Mouse (Mus musculus): ENCODE data around the gene Sim1. TPM values are rescaled to one million over a fixed set of nuclear protein-coding genes. Genes with fewer than 3 reads are reported as not detected.
A peak's percentile ranks its signal among the peaks of the same experiment; 100 is the strongest.

Gene Sim1
- polyA plus RNA-seq (2015; fragmentation: Nextera tagmentation; extraction: Ambion mirVana), result not detected in 2 replicates

DNA sequence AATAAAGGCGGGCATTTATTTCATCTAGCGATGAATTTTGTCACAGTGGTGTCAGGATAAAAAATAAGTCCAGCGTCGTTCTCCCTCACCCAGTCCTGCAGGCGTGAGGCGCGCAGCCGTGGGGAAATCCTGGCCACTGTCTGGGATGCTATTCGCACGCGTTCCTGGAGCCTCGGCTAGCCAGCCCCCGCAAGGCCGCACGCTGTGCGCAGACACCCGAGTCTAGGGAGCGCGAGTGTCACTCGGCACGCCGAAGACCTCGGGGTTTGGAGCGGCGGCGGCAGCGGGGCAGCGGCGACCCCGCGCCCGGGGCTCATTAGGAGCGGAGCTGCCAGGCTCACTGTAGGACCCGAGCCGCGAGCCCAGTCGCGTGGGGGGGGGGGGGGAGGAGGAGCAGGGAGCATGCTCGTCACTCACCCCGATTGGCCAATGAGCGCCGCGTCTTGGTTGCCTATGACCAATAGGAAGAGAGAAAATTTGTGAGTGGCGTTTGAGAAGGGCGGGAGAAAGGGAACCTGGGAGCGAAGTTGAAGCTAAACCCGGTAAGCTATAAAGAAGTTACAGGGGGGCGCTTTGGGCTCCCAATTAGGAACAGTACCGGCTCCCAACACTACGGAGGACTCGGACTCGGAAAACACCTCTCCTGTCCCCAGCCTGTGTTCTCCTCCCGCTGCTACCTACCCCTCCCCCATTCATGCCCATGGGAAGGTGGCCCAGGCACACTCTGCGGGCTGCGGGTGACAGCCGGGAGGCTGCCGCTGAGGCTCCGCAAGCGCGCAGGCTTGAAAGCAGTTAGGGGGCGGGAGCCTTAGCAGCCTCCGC lies at the start of gene Sim1:
TSS of gene Sim1 (plus strand) at position 585 of the 822 bp plus-strand sequence.
- DNase-seq, result peak; percentile 64
- ATAC-seq, result peak; percentile 84
- TF ChIP-seq CTCF (IDR thresholded peaks at IDR 0.05; ENCODE audit: low read depth) (no peak), EP300 (IDR thresholded peaks at IDR 0.05; ENCODE audit: low read depth) (no peak)
- peak within 1 kb of the TSS; percentile 67 for H3K4me2 ChIP-seq (ENCODE audit: low read depth, low read length)
- WGBS (ENCODE audit: insufficient replicate concordance), result under 1% methylated on average over 54 of the region's 62 CpGs
- H3K27ac ChIP-seq (ENCODE audit: low read depth), result no peak within 1 kb of the TSS
- H3K4me1 ChIP-seq (ENCODE audit: insufficient read depth), result peaks cover 8% of the 10 kb centered on the region
- no peak within 1 kb of the TSS for H3K9ac ChIP-seq (replicated peaks)
- no peaks in the 10 kb centered on the region for H3K9me3 ChIP-seq (ENCODE audit: low read length)
- peaks cover 90% of the 10 kb centered on the region for H3K27me3 ChIP-seq (ENCODE audit: insufficient read depth, low read length)
- H3K4me3 ChIP-seq (ENCODE audit: low read depth, low read length), result peak within 1 kb of the TSS; percentile 38
- H3K36me3 ChIP-seq (replicated peaks; ENCODE audit: insufficient read depth, low read length), result no peaks in the 10 kb centered on the region

DNA sequence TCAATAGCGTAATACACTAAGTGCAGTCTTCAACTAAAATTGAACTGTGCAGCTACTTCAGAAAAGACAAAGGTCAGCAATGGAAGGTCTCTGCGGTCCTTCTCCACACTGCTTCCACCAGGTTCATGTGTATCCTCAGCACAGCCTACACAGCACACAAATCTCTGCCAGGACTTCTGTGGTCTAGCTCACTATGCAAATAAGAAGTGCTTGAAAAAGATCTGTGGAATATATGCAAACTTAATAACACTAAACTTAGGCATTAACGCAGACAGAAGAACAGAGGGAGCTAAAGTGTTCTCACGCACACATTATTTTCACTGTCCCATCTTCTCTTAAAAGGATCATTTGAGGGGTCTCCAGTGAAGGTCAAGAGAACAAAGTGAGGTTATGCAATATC lies 26.4 kb upstream of the Sim1 start:
- H3K4me1 ChIP-seq (ENCODE audit: insufficient read depth), result no peaks in the 10 kb centered on the region
- H3K27ac ChIP-seq (ENCODE audit: low read depth), result no peak overlapping the region
- no peak overlapping the region for H3K4me2 ChIP-seq (ENCODE audit: low read depth, low read length)
- no peak overlapping the region for H3K4me3 ChIP-seq (ENCODE audit: low read depth, low read length)
- ATAC-seq, result no peak
- H3K36me3 ChIP-seq (replicated peaks; ENCODE audit: insufficient read depth, low read length), result no peaks in the 10 kb centered on the region
- DNase-seq, result no peak
- H3K9me3 ChIP-seq (ENCODE audit: low read length), result no peaks in the 10 kb centered on the region
- no peak overlapping the region for H3K9ac ChIP-seq (replicated peaks)
- H3K27me3 ChIP-seq (ENCODE audit: insufficient read depth, low read length), result no peaks in the 10 kb centered on the region
- 51% methylated on average over 4 of the region's 4 CpGs for WGBS (ENCODE audit: insufficient replicate concordance)
- TF ChIP-seq EP300 (IDR thresholded peaks at IDR 0.05; ENCODE audit: low read depth), result no peak
- TF ChIP-seq CTCF (IDR thresholded peaks at IDR 0.05; ENCODE audit: low read depth), result no peak

DNA sequence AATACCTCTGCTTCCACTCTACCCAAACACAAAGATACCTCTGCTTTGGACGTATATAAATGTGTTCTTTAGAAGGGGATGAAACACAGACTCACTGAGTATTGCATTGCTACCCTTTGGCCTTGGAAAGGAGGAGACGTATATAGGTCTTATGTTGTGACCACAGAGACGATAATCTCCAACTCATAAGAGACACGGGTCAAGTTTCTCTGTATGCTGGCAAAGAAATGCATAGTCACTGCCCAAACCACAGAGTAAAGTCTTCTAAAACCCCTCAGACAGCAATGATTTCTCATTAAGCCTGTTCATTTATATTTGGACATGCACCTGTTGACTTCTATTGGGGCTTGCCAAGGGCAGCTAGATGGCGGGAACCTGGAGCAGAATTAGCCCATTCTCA lies 17.6 kb upstream of the Sim1 start:
- H3K9me3 ChIP-seq (ENCODE audit: low read length), result no peaks in the 10 kb centered on the region
- DNase-seq, result no peak
- no peak for TF ChIP-seq CTCF (IDR thresholded peaks at IDR 0.05; ENCODE audit: low read depth)
- no peak for TF ChIP-seq EP300 (IDR thresholded peaks at IDR 0.05; ENCODE audit: low read depth)
- H3K27ac ChIP-seq (ENCODE audit: low read depth), result no peak overlapping the region
- no peaks in the 10 kb centered on the region for H3K27me3 ChIP-seq (ENCODE audit: insufficient read depth, low read length)
- H3K4me3 ChIP-seq (ENCODE audit: low read depth, low read length), result no peak overlapping the region
- H3K4me2 ChIP-seq (ENCODE audit: low read depth, low read length), result no peak overlapping the region
- H3K36me3 ChIP-seq (replicated peaks; ENCODE audit: insufficient read depth, low read length), result no peaks in the 10 kb centered on the region
- H3K9ac ChIP-seq (replicated peaks), result no peak overlapping the region
- WGBS (ENCODE audit: insufficient replicate concordance), result 41% methylated on average over 5 of the region's 5 CpGs
- ATAC-seq, result no peak
- H3K4me1 ChIP-seq (ENCODE audit: insufficient read depth), result no peaks in the 10 kb centered on the region

DNA sequence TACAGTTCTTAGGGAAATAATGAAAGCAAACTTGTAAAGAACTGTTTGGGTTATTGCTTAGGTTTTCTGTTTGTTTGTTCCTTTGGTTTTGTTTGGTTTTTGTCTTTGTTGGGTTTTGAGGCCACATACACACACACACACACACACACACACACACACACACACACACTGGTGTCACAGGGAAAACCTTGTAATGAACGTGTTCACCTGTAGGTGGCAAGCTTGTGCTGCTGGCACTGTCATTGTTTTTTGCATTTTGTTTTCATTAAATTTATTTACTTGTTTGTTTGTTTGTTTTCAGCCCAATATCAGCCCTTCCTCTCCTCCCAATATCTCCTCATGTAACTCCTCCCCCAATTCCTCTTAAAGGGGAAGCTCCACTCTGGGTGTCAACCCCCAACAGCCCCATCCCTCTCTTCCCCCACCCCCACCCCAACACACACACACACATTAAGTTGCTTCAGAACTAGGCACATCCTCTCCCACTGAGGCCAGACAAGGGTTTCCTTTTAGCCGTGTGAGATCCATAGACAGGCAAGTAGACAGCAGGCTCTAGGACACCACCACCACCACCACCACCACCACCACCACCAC lies 13.0 kb upstream of the Sim1 start:
- DNase-seq, result no peak
- Histone ChIP-seq H3K4me1 (ENCODE audit: insufficient read depth) (no peaks in the 10 kb centered on the region), H3K4me3 (ENCODE audit: low read depth, low read length) (no peak overlapping the region), H3K4me2 (ENCODE audit: low read depth, low read length) (no peak overlapping the region), H3K9me3 (ENCODE audit: low read length) (no peaks in the 10 kb centered on the region), H3K27me3 (ENCODE audit: insufficient read depth, low read length) (0 out of 2 replicates have a peak, but pooled peaks cover 2% of the 10 kb centered on the region), H3K27ac (ENCODE audit: low read depth) (no peak overlapping the region), H3K36me3 (replicated peaks; ENCODE audit: insufficient read depth, low read length) (no peaks in the 10 kb centered on the region), H3K9ac (replicated peaks) (no peak overlapping the region)
- TF ChIP-seq EP300 (IDR thresholded peaks at IDR 0.05; ENCODE audit: low read depth) (no peak), CTCF (IDR thresholded peaks at IDR 0.05; ENCODE audit: low read depth) (peak; percentile 64)
- 27% methylated on average over 2 of the region's 2 CpGs for WGBS (ENCODE audit: insufficient replicate concordance)
- ATAC-seq, result no peak

DNA sequence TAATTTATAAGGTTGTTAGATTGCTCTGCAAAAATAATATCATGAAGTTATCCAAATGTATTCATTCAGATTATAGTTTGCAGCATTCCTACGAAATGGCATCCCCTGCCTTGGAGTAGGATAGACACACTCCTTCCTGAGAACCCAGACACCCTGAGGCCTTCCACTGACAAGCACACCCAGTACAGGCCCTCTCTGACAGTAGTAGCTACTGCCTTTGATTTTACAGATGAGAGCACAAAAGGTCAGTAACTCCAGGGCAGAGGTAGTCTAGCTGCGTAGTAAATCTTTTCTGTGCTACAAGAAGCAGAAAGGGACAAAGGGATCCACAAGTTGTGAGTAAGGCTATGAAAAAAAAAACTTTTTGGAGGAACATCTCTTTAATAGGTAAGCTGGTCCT lies 12.2 kb upstream of the Sim1 start:
- H3K9ac ChIP-seq (replicated peaks), result no peak overlapping the region
- no peaks in the 10 kb centered on the region for H3K36me3 ChIP-seq (replicated peaks; ENCODE audit: insufficient read depth, low read length)
- 74% methylated on average over 2 of the region's 2 CpGs for WGBS (ENCODE audit: insufficient replicate concordance)
- TF ChIP-seq EP300 (IDR thresholded peaks at IDR 0.05; ENCODE audit: low read depth) (no peak), CTCF (IDR thresholded peaks at IDR 0.05; ENCODE audit: low read depth) (no peak)
- H3K4me2 ChIP-seq (ENCODE audit: low read depth, low read length), result no peak overlapping the region
- H3K27me3 ChIP-seq (ENCODE audit: insufficient read depth, low read length), result 0 out of 2 replicates have a peak, but pooled peaks cover 2% of the 10 kb centered on the region
- DNase-seq (no peak), ATAC-seq (no peak)
- no peak overlapping the region for H3K4me3 ChIP-seq (ENCODE audit: low read depth, low read length)
- H3K27ac ChIP-seq (ENCODE audit: low read depth), result no peak overlapping the region
- H3K9me3 ChIP-seq (ENCODE audit: low read length), result no peaks in the 10 kb centered on the region
- H3K4me1 ChIP-seq (ENCODE audit: insufficient read depth), result no peaks in the 10 kb centered on the region

DNA sequence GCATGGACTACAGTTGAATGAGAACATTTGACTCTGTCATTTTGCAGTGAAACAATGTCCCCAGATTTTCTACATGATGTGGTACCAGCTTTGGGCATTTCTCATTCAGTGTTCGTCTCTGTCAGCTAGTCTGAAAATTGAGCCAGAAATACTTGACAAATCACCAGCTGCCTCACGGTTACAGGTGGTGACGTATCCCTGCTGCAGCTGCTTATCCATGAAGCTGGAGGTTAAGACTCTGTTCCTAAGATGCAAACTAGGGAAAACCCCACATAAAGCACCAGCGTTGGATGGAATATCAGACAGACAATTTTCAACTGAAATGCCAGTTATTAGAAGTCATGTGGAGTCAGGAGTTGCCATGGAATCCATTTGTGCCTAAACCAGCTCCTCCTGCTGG lies 8.2 kb upstream of the Sim1 start:
- H3K27me3 ChIP-seq (ENCODE audit: insufficient read depth, low read length), result peaks cover 21% of the 10 kb centered on the region
- no peak overlapping the region for H3K4me3 ChIP-seq (ENCODE audit: low read depth, low read length)
- no peaks in the 10 kb centered on the region for H3K36me3 ChIP-seq (replicated peaks; ENCODE audit: insufficient read depth, low read length)
- WGBS (ENCODE audit: insufficient replicate concordance), result 57% methylated on average over 4 of the region's 4 CpGs
- H3K4me1 ChIP-seq (ENCODE audit: insufficient read depth), result no peaks in the 10 kb centered on the region
- no peak overlapping the region for H3K9ac ChIP-seq (replicated peaks)
- ATAC-seq, result no peak
- H3K9me3 ChIP-seq (ENCODE audit: low read length), result no peaks in the 10 kb centered on the region
- H3K27ac ChIP-seq (ENCODE audit: low read depth), result no peak overlapping the region
- no peak for TF ChIP-seq CTCF (IDR thresholded peaks at IDR 0.05; ENCODE audit: low read depth)
- TF ChIP-seq EP300 (IDR thresholded peaks at IDR 0.05; ENCODE audit: low read depth), result no peak
- no peak for DNase-seq
- H3K4me2 ChIP-seq (ENCODE audit: low read depth, low read length), result no peak overlapping the region

All from liver, postnatal 0 days (tissue).